Mouse (Mus musculus) adrenal gland, postnatal 36 days (tissue): ENCODE measurements at regions not wholly inside any gene's neighbourhood (a gene's known extent, or its start where the extent isn't known, plus 50 kb on each side); places are given as distances from the start of the nearest gene placed in this dataset.

Source experiments
- DNase-seq, 2 experiments: peaks; one replicate each; pipeline ENCODE4 v3.0.0; 2021; ENCODE audit warnings: mixed read lengths in 1 of 2

DNA sequence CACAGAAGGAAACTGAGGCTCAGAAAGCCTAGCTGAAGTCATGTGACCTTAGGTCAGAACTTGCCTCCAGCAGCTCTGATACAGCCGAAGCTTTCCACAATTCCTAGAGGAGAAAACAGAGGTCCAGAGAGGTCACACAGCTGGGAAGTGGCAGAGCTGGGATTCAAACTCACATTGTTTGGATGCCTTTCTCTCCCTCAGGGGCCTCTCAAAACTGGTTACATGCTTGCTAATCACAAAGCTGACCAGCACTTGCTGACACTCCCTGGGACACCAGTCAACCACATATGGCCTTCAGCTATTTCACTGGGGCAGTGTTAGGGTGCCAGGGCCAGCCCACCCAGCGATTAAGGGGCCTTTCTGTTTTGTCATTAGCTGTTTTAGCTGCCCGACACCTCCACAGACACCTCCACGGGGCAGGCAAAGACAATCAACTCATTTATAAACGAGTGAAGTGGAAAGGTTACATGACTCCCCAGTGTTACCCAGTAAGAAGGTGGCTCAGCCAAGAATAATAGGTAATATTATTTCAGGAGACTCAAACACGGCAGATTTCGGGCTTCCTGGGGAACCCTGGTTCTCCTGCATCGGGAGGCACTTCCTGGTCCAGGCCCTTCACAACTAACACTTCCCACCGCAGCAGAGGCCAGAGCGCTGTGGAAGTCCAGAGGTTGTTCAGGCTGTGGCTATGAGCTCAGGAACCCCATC lies 71.4 kb downstream of the 2410131K14Rik start:
- no peak for DNase-seq

DNA sequence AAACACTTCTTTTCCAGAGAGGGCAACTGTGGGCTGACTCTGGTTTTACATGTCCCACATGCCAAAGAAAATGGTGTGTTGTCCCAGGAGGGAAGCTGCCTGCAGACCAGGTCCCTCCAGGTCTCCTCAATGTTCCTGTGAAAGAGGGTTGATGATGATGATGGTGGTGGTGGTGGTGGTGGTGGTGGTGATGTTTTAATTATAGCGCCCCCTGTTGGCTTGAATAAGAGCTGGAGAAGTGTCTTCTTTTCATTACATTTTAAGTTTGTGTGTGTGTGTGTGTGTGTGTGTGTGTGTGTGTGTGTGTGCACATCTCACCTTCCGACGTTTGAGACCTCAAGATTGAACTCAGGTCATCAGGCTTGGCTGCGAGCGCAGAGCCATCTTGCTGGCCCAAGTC lies 73.0 kb downstream of the 2410131K14Rik start:
- DNase-seq, result no peak

DNA sequence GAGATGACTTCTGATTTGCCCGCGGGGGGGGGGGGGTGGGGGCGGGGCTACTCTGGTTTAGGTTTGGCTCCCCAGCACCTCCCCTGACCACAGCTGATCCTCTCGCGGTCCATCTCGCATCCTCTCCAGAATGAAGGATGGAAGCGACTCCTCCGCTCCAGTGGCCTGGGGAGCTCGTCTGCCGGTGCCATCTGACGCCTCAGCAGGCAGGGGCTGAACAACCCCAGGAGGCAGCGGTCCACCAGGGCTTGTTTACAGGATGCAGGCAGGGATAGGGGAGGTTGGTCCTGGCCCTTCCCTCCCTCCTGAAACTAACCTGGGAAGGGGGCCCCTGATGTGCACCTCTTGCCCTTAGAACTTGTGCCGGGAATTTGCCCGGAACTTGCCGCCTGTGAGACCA lies 73.9 kb downstream of the 2410131K14Rik start:
- no peak for DNase-seq

DNA sequence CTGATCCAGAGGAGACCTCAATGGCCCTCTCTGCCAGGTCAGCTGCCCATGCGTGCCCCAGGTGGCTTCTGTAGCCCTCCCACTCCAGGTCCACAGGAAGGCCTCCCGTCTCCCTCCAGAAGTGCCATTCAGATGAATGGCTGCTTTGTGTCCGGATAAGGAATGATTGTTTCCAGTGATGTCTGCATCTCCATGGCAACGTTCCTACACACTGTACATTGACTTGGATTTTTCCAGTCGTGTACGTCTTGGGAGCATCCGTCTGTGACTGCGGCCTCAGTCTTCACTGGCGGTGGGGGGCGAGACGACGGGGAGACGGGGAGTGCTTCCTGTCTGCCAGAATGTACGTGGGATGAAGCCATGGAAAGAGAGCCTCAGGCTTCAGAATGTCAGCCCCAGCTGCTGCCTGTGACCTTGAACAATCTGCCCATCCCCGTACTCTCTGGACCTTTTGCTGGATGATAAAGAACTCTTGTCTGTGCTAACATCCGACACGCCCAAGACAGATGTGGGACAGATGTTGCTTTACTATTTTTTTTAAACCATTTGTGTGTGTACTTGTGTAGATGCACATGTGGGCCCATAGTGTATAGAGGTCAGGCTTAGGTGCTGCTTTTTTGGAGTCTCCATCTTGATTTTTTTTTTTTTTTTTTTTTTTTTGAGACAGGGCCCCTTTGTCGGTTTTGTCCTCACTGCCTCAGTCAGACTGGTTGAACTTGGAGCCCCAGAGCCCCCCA lies 76.9 kb downstream of the 2410131K14Rik start:
- no peak for DNase-seq

DNA sequence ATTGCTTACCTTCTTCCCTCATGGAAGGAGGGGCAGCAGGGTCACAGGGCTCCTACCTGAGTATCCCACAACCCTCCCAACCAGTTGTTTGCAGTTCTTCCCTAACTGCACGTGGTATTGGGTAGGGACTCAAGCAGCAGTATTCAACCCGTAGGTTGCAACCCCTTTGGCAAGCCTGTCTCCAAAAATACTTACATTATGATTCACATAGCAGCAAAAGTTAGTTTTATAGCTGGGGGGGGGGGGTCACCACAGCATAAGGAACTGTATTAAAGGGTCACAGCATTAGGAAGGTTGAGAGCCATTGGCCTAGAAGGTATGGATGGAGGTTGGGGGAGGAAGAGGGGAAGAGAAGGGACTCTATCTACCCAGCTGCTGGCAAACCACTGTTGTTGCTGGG lies 78.1 kb downstream of the 2410131K14Rik start:
- no peak for DNase-seq

DNA sequence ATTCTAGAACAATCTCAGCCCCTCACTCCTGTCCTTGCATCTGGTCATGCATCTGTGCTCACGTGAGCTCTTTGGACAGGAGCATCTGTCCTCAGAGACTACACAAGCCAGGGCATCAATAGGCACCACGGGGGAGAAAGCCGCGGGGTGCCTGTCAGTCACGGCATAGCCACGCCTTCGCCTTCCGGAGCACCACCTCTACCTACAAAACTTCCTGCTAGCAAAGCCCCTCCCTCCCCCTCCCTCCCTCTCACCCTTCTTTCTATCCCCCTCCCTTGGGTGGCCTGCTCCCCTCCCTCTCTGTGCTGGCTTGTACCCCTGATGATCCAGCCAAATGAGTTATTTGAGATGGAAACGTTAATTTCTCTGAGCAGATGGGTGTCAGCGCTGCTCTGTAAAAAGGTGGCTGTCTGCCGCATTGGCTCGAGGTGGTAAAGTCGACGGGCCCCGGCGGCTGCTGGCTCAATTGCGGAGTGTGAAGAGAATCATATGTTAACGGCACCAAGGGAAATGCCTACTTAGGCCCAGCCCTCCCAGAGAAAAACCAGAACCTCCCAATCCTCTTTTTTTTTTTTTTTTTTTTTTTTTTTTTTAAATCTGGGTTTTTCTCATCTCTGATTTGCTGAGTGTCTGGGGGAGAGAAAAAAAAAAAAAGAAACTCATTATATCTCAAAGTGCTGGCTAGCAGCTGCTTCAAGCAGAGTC lies 82.0 kb downstream of the 2410131K14Rik start:
- DNase-seq, result peak in 1 of 2 experiments; percentile 26

DNA sequence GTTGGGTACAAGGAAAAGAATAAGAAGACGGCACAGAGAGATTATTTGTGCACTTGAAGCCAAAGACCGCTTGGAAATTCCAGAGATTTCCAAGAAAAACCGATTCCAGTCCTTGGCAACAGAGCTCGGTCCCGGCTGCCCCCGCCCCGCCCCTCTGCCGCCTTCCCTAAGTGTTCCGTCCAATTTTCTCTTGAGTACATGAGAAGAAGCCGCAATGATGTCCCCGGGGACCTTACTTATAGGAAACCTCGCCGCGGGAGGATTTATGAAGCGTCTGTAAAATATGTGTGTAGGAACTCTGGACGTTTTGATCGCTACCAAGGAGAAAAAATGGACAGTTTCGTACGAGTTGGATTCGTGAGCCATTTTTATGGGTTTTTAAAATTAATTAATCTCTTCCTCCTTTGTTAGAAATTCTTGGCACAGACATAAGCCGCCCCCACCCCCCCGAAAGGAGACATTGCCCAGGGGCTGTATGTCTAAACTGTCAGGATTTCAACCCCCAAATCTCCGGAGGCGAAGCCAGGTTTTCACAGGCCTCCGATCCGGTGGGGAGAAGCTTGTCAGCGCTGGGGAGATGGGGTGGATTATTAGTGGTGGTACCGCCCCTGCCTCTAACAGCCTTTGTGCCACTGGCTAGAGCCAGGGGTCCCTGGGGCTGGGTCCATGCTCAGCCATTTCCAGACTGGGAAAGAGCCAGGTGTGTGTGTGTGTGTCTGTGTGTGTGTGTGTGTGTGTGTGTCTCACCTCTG lies 83.1 kb downstream of the 2410131K14Rik start:
- peak; percentile 15 to 44 for DNase-seq

DNA sequence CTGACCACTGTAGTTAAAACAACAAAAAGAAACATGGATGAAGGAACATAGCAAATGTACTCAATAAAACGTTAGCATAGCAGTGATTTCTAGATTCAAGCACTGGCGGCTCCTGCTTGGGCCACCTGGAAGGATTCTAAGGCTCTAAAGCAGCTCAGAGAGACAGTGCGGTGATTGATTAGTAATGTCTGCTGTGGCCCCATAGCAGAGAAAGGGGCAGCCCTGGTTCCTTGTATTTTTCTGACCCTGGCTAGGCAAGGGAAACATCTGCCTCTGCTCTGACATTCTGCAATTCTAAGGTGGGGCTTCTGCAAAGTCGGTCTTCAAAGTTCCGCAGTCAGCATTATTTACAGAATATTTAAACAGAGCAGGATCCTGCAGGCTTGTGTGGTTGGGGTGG lies 84.1 kb downstream of the 2410131K14Rik start:
- DNase-seq, result no peak

DNA sequence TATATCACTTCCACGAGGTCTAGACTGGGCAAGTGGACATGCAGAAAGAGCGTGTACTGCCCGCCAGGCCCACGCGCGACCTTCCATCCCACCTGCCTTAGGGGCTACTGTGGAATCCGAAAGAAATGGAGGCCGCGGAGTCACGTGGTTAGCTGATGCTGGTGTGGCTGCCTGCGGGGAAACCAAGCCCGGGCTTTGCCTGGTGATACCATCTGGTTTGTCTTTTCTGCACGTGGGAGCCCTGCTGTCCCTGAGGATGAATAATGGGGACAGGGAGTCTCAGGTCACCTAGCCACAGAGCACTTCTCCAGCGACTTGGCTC lies 86.2 kb downstream of the 2410131K14Rik start:
- no peak for DNase-seq

DNA sequence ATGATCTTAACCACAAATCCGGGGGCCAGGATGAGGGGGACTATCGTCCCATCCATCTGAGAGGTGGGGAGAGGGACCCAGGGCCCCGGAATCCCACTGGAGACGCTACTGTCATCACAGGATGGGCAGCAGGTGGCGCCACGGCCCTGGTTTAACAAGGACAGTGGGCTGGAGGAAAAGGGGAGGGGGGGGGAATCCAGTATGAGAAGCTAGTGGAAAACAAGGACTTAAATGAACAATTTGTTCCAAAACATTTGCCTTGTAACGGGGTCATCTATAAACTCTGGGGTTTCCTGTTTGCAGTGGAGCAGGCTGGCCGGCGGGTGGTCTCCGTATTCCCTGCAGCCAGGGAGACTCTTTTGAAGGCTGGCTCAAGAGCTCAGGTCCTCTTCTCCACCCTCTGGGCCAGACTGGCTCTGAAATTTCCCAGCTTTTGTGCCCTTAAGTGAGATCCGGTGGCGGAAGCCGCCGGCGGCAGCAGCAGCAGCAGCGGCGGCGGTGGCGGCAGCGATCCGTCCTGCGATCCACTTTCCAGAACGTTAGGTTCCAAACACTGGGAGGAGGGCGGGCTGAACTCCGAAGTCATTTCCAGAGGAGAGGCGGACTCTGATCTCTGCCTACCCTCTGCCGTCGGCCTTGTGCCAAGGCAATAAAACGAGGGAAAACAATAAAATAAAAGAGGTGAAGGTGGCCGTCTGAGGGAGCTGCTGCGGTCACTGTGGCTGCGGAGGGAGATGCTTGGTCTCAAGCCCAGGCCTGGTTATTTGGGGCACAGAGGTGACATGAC lies 86.8 kb downstream of the 2410131K14Rik start:
- peak; percentile 73 to 84 for DNase-seq

DNA sequence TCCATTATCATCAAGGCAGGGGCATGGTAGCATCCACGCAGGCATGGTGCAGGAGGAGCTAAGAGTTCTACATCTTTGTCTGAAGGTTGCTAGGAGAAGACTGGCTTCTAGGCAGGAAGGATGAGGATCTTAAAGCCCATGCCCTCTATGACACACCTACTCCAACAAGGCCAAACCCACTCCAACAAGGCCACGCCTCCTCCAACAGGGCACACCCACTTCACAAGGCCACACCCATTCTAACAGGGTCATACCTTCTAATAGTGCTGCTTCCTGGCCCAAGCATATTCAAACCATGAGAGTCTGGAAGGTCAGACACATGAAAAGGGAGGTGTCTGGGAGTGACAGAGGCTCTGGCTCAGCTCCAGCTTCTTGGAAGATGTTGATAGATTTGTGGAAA lies 89.0 kb downstream of the 2410131K14Rik start:
- no peak for DNase-seq

DNA sequence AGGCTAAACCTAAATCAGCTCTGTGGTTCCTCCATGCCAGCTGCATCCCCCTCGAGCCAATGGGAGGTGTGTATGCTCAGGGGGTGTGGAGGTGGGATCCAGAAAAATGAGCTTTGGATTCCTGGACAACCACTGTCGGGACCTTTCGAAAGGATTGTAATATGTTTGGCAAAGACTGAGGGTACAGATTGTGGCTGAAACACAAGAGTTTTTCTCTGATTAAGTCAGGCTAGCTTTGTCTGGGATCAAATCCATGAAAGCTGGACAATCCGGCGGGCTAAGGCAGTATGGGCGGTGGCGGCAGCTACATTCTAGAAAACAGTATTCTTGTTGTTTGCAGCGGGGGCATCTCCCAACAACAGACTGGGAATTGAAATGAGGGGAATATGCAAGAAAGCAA lies 93.2 kb downstream of the 2410131K14Rik start:
- DNase-seq, result no peak

DNA sequence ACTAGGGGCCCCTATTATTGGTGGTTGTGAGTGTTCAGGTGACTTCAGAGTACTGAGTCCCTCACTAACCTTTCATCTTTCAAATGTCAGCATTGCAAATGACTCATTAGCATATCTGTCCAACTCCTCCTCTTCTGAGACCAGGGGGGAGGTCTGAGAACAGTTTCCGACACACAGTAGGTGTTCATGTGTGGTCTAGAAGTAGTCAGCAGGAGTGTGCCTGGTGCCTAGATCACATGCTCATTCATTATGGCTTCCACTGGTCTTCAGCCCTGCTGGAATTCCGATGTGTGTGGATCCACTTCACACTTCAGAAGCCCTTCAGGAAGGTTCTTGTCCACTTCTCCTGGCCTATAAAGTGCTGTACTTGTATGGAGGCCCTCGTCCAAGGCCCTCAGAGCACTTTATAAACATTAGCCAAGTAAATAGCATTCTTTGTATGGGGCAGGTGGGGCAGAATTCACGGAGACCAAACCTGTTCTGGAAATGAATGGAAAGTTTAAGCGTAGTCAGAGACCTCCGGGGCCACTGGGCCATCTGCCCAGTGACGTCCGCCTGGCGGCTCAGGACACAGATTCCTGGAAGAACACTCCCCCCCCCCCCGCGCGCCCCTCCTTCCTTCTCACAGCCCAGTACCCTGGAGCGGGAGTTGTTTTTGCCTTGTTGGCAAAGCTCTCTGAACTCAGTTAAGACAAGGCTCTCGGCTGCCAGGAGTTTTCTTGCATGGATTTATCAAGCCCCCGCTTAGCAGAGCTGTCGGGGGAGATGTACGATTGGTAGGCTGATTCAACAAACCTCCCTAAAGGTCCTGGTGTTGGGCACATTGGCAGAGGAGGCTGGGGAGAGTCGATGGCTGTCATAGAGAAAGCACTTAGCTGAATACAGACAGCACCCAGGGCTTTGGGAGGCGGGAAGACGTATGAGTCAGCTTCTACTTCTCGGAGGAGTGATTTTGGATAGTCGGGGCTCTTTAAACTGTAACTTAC lies 94.9 kb downstream of the 2410131K14Rik start:
- peak; percentile 26 to 56 for DNase-seq

DNA sequence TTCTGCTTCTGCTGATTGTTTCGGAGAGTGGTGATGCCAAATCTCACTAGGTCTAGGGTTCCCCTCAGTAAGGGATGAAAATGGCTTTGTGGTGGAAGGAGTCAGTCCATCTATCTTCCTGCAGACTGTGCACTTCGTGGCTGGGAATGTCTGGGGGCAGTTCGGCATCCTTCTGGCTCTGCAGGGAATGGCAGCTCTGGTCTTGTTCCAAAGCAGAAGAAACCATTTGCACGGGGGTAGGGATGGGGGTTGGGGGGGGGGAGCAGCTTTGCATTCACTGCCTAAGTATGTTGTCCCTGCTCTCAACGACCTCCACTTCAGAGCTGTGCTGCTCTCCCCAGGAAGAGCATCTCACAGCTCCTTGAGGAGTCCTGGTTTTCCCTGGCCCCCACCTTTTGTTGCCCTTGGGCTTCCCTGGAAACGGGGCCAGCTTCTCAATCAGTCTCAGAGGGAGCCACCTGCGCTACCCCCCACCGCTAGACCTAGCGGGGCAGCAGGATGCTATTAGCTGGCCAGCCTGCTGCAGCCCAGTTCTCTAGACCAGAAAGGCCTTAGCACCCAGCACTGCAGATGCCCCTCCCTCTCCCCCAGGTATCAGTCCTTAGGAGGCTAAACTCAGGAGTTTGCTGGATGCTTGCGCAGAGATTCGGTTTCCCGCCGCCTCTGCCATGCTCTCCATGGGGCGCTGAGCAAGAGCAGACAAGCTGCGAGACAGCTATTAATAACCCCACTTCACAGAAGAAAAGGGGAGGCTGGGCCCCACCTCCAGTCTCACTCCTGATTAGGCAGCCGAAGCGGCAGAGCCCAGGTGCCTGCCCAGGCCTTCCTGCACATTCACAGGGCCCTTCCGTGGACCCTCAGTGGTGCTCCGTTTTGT lies 98.7 kb downstream of the 2410131K14Rik start:
- DNase-seq, result no peak

DNA sequence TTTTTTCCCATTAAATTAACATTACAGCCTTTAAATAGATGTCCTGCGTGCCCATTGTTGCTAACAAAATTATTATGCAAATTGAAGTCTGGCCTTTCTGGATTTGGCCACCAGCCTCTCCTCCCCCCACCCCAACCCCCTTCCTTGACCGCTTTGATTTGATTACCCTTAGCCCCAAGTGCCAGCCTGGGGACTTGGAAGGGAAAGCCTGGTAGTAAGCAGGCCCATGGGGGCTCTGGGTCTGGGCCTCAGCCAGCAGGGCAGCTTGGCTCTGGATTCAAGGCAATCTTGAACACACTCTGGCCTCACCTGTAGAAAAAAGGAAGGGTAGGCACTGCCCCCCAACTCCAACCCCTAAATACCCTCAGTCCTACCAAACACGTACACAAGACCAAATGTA lies 100.2 kb downstream of the 2410131K14Rik start:
- no peak for DNase-seq

DNA sequence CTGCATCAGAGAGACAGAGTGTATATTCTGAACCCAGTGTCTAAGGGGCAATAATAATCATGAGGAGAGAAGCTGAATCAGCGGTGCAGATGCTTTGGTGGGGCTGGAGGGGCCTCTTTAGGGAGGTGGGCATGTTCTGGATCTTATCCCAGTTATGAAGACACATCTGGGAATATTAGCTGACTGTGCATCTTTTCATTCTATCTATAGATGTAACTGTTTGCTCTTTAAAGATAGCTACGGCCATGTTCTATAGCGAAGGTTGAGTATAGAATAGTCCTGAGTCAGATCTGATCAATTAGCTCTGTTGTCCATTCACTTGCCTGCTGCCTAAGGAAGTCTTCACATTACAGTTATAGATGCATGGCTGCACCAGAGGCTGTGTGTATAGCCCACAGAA lies 104.0 kb downstream of the 2410131K14Rik start:
- DNase-seq, result no peak

DNA sequence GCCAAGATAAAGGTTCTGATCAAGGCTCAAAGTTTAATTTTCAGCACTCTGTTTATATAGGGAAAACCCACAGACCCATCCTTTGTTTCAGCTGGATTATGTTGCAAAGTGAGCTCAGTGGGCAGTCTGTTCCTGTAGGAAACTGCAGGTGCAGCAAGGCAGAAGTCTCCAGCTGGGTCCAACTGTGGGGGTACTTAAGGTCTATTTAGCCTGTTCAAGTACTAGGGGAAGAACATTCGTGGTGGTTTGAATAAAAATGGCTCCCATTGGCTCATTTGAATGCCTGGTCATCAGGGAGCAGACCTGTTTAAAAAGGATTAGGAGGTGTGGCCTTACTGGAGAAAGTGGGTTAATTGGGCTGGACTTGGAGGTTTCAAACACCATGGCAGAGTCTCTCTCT lies 106.3 kb downstream of the 2410131K14Rik start:
- DNase-seq, result no peak

DNA sequence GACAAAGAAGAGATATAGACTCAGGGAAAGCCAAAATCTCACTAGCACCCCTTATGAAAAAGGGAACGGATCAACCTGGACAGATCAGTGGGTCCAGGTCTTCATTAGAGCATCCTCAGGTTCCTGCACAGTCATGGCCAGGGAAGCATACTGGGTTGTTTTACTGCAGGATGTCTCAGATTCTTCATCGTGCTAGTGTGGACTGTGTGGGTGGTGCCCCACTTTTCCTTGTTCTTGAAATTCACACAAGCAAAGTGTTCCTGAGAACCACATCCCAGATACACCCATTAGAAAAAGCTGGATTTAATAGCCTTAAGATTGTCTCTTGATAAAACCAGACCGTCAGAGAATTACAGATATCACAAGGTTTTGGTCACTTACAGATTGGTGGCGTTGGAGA lies 107.1 kb downstream of the 2410131K14Rik start:
- no peak for DNase-seq

DNA sequence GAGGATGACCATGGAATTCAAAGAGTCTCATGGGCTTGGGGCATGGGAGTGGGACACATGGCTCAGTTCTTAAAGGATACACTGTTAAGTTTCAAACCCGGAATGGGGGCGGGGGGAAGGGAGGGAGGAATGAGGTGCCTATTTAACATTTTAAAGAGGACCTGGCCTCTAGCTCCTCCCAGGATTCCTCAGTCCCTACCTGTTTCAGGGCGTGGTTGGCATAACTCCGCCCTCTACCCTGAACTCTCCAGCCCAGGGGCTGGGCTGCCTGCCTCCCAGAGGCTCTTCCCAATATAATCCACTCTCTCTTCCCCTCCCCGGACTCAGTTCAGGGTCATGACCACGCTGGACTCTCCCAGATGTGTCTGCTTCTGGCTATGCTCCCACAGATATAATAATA lies 108.0 kb downstream of the 2410131K14Rik start:
- DNase-seq, result no peak

DNA sequence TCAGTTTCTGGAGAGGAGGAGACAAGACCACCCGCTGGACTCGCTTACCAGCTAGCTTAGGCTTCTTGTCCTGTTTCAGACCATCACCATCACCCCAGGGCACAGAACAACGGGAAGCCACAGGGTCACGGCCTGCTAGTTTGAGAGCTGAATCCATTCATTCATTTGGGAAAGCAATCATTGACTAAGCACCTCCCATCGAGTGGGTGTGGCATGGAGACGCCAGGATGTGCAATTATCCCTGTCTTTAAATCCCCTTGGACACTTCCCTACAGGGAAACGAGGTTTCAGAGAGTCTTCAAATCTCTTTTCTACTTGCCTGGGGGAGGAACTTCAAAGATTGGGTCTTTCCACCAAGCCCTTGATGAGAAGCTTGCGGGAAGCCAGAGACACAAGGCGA lies 108.7 kb downstream of the 2410131K14Rik start:
- DNase-seq, result no peak
